Mouse (Mus musculus): ENCODE results near the gene Grip1.

Gene Grip1

DNA sequence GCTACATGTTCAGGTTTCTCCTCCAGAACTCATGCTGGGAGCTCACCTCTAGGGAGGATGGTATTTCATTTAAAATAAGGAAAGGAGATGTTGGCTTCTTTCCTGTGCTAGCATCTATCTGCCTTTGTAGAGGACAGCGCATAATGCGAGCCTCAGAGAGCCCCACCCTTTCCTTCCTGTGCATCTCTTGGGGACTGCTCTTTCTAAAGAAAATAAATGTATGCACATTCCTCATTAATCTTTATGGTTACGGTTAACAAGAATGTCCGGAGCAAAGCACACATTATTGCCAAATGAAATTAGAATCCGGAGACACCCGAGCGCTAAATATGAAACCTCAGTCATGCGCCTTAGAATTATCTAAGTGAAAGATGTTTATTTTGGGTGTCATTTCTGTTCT, 490.3 kb downstream of the Grip1 start:
- DNase-seq (ENCODE audit: low spot score) = no peak

DNA sequence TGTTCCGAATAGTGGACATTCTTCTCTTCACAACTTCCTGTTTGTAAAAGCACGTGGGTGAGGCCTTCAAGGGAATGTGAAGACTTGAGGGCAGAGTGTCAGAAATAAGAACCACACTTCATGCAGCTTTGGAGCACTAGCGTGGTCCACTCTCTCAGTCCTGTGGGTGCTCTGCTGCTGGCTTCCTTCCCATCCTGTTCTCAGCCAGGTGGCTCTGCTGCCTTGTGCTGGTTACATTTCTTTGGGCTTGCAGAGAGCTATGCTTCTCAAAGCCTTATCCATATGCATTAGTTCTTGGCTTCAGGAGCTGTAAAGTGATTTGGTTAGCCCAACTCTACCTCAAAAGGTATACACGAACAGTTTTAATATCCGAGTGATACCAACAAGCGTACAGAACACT, 497.8 kb downstream of the Grip1 start:
- no peak for DNase-seq (ENCODE audit: low spot score)

DNA sequence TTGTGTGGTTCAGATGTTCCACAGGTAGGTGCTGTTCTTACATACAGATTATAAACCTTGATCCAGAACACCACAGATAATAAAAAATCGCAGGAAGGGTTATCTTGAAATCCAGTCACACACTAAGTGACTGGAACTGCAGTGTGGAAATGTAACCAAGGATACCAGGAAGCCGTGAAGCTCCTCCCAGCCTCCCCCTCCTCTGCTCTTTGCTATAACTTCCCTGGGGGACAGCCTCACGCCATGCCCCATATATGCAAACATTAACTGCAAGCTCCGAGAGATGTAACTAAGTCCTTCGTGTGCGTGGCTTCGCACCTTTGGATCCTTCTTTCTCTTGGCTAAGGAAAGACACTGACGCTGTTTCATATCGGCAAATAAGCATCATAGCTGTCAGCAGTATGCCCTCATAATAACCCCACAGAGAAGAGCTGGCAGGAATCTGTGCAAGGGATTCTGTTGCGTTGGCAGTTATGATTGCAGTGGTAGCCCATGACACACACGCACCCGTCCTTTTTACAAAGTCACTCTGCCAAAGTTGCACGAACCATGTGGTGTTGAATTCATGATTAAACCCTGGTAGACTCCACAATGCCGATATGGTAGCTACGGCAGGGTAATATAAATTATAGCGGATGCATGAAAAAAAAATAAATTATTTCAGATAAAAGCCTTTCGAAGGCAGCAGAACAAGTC, 503.8 kb downstream of the Grip1 start:
- DNase-seq (ENCODE audit: low spot score) = no peak

DNA sequence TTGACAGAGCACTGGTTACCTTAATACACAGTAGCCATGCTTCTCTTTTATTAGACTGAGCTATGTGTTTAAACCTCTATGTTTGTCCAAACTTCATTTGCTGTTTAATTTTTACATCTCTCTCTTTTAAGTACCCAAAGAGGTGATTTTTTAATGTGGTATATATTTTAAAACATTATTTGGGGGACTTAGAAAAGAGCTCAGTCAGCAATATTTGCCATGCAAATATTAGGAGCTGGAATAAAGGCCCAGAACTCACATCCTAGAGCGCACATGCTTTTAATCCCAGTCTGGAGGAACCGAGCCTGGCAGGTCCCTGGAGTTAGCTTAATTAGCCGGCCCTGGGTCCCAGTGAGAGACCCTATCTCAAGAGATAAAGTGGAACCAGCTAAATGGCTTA, 507.3 kb downstream of the Grip1 start:
- no peak for DNase-seq (ENCODE audit: low spot score)

DNA sequence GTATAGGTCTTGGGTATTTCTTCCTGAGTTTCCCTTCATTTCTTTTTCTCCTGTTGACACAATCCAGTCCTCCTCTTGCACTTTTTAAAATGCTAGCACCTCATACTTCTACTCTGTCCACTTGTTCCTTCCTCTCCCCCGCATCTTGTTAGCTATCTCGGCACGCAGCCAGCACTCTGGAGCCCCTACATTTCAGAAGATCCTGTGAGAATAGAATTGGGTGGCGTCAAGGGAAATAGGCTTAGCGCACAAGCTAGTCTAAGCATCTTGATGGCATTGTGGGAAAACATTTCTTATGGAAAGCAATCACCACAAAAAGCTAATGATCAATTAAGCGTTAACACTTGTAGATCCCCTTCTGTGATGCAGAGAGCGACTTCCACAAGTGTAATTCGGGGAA, 512.7 kb downstream of the Grip1 start:
- DNase-seq (ENCODE audit: low spot score) = no peak

DNA sequence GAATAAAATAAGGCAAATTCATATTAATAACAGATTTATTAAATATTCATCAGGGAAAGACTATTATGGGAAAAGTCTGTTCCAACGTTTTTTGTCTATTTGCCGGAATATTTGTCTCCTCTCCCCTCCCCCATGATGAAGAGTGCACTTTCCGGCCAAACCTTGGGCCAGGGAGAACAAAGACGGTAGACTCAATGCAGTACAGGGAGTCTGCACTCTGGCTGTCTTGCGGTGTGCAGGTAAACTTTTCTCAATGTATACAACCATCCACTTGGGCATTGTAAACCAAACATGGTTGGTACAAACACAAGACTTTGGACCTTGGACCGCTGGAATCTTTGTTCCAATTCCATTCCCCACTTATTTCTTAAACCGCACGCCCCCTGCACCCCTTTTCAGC, 525.8 kb downstream of the Grip1 start:
- DNase-seq (ENCODE audit: low spot score) = no peak

DNA sequence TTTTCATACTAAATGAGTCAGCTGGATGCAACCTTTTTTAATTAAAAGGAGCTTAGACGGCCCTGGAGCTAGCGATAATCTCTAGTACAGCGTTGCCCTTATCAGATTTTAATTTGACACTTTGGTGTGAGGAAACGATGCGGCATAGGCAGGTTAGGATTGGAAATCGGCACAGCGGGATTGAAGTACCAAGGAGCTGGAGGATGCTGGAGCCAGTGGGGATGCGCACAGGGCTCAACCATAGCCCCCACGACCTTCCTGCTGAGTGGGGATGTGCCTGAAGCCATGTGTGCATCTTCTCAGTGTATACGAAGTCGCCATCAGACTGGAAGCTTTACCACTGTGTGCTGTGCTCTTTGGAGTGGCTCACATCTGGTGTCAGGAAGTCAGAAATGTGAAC, 526.4 kb downstream of the Grip1 start:
- no peak for DNase-seq (ENCODE audit: low spot score)

DNA sequence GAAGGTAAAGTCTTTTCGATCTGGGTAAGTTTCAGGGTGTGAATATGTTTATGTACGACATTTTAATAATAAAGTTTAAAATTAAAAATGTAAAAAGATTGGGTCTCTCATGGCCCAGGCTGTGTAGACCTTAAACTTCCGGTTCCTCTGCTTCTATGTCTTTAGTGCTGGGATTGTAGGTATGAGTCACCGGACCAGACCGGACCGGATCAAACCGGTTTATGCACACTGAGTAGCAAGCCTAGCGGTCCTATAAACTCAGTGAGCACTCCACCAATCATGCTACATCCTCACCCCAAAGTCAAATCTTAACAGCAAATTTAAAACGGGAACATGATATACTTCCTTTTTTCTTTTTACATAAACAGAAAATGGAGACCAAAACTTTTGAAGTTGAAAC, 530.7 kb downstream of the Grip1 start:
- DNase-seq (ENCODE audit: low spot score) = no peak

DNA sequence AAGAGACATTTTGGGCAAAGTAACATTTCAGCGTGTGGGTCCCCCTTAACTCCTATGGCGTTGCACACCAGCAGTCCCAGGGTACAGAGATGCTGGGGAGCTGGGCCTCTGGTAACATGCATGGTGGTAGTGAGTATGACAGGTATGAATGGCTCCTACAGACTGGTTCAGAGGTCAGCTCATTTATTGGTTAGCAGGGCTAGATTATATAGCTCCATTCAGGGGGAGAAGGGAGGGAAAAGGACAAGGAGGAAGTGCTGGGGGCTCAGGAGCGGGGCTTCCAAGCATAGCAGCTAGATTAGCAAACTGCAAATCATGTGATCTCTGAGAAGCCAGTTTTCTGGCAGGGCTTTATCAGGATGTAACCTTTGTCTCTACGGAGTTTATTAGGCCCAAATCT, 544.8 kb downstream of the Grip1 start:
- DNase-seq (ENCODE audit: low spot score) = no peak

DNA sequence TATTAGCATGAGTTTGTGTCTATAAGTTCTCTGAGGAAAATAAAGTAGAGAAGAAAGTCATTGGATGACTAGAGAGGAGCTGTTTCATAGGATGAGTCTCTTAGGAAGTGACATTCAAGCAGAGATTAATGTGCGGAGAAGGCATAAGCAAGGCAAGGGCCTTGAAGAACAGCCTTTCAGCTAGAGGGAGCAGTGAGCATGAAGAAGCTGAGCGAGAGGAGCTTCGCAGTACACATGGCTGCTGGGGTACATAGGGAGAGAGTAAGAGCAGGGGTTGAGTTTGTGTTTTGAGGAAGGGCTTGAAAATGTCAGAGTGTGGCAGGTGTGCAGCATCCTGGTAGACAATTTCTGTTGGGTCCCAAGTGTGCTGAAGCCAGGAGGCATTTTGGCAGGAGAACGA, 548.5 kb downstream of the Grip1 start:
- DNase-seq (ENCODE audit: low spot score) = no peak

DNA sequence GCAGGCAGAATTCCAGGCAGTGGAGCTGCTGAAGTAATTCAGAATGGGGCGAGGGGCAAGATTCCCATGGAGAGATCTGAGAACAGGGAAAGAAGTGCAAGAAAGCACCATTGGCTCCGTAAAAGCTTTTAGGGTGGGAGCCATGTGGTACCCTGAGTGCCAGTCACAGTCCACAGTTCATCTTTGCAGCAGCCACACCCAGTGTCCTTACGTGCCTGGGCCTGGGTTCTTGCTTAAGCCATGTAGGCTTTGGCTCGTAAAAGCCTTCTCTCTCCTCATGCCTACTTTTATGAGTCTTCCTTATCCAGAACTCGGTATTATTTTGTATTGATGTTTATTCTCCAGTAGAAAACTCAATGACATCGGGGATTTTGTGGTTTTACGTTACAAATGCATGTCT, 550.5 kb downstream of the Grip1 start:
- no peak for DNase-seq (ENCODE audit: low spot score)

DNA sequence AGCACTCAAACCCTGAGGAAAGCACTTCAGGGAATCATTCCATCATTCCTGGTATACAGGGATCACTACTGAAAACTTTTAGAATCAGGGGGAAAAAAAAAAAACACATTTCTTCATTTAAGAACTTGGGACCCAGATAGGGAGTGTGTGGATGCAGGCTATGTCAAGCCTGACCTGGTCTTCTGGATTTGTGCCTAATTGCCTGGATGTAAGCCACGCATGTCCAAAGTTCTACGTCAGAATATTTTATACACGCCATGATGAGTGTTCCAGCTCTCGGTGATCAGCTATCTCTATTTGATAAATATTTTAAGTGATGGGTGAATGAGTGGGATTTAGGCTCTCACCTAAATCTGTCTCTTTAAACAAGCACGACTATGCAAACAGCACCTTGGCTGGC, 552.0 kb downstream of the Grip1 start:
- no peak for DNase-seq (ENCODE audit: low spot score)

DNA sequence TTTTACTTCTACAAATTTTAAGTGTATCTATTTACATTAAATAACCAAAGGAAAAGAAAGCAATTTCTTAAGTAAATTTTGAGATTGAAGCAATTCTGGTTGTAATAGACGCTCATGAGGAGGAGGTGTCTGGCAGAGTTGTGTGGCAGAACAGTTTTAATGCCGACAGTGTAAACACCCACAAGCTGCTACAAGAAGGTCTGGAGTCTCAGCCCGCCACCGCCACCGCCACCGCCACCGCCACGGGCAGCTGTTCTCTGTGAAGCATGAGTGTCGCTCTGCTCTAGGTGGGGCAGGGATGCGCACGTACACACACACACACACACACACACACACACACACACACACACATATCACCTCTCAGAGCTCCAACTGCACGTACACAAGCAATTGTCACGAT, 558.7 kb downstream of the Grip1 start:
- DNase-seq (ENCODE audit: low spot score) = no peak

DNA sequence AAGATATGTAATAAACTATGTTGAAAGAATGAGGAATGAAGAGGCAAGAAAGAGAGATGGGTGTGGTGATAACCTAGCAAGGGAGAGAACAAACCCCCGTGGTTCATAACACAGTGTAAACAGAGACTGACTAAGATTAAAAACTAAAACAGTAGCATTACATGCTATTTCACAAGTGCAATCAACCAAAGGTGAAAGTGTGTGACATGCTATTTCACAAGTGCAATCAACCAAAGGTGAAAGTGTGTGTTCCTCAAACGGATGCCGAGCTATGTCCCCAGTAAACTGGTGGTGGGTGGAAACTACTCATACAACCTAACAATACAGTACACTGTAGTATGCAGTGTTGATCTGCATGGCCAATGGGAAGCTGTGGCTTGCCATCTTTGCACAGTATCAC, 561.5 kb downstream of the Grip1 start:
- DNase-seq (ENCODE audit: low spot score) = no peak

DNA sequence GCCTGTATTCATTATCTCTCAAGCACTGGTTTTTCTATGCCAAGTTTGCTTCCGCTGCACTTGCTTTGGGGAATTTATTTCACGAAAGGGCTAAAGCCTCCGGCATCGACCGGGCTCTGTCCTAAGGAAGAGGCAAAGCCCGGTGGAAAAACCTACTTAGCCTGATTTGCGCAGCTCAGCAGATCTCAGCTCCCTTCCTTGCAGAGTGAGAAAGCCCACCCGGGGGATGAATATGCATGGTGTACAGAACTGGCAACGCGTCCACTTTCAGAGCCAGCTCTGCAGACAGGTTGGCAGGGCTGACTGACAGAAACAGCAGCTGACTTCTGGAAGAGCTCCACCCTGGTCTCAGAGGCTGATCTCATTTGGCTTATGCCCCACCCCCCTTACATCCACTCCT, 572.8 kb downstream of the Grip1 start:
- no peak for DNase-seq (ENCODE audit: low spot score)

DNA sequence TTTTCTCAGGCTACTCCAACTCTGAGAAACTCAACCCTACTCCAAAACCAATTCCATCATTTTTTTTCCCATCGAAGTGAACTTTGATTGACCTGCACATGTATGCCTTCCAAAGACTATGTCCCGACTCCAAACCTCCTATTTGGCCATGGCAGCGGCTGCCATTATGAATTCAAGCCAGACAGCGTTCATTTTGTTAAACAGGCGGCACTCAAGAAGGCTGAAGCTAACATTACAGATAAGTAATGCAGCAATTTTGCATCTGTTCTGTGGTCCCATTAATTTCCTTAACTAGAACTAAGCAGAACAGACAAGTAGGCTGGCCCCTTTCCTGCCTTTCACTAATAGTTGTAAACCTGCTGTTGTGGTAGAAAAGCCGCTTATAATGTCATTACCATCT, 577.3 kb downstream of the Grip1 start:
- DNase-seq (ENCODE audit: low spot score) = no peak

DNA sequence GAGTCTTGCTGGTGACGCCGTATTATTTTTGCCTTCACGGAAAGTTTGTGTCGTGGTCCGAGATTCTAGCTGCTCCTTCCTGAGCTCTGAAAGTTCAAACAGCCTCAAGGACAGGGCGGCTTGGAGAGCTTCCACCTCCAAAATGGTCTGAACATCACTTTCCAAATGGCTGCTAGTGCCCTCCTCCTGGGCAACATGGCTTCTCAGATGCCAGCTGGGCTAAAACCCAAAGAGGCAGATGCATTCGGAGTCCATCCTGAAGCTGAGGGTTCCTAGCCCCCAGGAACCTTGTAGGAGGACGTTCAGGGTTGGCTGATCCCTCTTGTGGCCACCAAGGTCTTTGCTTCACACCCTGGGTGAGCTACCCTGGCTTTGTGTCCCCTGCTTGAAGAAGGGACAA, 577.7 kb downstream of the Grip1 start:
- DNase-seq (ENCODE audit: low spot score) = no peak

DNA sequence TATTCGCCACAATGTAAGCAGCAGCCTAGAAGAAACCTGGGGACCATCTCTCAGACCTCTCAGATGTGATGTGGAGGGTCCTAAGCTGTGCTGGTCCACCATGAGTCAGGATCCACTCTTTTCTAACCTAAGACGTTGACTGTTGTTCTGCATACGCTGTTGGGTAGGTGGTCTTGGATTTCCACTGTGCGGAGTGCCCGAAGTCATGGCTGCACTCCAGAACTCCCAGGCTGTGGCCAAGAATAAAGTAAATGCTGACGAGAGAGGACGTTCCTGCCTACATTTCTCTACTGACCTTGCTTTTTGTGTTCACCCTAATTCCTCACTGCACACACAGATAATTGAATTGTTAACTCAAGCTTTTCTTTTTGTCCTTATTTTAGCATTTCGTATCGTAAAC, 580.2 kb downstream of the Grip1 start:
- DNase-seq (ENCODE audit: low spot score) = no peak

DNA sequence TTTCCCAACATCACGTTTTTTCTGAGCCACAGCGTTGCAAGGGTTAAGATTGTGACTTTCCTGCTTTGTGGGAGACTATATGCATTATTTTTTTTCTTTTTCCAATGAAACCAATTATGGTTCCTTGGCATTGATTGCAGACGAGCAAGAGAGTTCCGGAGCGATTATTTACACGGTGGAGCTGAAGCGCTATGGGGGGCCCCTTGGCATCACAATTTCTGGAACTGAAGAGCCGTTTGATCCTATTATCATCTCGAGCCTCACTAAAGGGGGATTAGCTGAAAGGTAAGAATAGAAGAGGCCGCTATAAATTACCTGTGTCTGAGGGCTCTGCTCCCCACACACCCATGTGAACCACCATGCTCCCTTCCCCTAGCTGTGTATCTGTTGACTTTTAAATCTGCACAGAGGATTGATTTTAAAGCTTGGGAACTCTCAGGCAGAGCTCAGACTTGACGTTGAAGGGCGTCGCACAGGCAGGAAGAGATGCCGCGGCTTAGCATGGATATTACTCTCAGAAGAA, 581.6 kb downstream of the Grip1 start:
- no peak for DNase-seq (ENCODE audit: low spot score)

DNA sequence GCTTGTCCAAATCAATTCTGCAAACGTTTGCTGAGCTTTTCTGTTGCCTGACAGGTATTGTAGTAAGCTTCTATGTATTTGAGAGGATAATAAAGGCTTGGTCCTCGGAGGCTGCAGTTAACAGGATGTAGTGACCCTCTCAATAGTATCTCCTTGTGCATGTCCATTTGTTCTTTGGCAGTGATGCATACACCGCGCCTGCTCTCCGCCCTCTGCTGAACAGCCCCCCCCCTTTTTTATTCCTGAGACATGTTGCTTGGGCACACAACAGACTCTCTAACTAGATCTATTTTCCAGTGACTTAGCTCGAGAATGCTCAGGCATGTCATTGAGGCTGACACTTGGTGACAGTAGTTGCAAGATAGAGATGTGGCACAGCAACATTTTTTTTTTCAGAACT, 582.2 kb downstream of the Grip1 start:
- no peak for DNase-seq (ENCODE audit: low spot score)

DNA sequence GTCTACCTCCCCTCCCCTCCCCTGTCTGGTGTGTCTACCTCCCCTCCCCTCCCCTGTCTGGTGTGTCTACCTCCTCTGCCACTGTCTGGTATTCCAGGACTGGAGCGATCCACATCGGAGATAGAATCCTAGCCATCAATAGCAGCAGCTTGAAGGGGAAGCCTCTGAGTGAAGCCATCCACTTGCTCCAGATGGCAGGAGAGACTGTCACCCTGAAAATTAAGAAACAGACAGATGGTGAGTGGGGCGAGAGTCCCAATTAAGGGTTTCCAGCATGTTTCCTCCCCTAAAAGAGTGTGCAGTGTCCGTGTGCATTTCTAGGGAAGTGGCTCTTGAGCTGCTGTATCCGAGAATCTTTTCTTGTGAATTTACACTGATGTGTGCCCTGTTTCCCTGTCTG, 584.6 kb downstream of the Grip1 start:
- no peak for DNase-seq (ENCODE audit: low spot score)

DNA sequence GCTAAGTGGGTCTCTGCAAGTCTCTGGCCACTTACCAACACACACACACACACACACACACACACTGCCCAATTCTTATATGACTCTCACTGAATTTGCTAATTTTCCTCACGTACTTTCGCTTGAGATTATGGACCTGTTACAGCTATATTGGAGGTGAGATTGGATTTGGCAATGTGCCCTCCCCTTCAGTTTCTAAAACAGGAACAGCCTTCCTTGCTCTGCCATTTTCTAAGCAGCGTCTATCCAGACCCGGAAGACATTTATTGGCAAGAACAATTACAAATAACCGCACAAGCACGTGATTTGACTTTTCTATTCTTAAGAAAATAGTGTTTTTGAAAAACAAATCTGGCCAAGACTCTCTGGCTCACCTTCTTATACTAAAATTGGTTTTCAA, 590.6 kb downstream of the Grip1 start:
- no peak for DNase-seq (ENCODE audit: low spot score)

DNA sequence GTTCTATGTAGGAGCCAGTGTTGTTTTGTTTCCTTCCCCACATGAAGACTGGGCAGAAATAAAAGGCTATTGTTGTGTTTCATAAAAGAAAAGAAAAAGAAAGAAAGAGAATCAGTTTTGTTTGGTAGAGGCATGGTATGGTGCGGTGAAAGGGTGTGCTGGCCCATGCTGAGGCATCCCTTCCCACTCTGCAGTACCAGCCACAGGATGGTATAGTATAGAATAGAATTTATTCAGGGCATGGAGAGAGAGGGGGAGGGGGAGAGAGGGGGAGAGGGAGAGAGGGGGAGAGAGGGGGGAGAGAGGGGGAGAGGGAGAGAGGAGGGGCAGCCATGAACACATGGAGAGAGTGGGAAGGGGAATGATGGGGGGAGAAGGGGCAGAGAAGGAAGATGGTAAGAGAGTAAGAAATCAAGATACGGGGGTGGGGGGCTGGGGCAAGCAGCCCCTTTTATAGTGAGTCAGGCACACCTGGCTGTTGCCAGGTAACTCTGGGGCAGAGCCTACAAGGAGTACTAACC, 591.1 kb downstream of the Grip1 start:
- no peak for DNase-seq (ENCODE audit: low spot score)

DNA sequence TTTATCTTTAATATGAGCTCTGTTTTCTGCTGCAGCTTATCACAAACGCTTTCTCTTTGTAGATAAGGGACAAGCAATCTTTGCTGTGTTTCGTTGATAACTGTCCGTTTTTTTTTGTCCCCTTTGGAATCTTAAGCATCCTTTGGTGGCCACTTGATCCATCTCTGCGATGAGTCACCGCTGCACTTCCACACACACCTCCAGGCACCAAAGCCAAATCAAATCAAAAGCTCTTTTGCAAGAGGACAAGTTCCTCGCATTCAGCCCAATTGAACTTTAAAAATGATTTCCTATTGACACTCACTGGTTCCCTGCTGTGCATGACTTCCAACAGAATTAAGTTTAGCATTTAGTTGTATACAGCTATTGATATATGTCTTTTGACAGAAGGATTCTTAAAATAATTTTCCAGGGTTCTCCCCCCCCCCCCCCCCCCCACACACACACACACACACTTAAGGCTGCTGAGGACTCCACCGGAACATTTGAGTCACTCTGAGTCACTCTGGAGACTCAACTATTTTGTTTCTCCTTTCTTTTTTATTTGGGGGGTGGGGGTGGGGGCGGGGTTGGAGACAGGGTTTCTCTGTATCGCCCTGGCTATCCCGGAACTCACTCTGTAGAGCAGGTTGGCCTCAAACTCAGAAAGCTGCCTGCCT, 607.1 kb downstream of the Grip1 start:
- no peak for DNase-seq (ENCODE audit: low spot score)
